Mouse (Mus musculus) forebrain, embryonic 13.5 days (tissue): Measurements from ENCODE around the gene Stard10. TPM values are rescaled to one million over a fixed set of nuclear protein-coding genes. Genes with fewer than 3 reads are reported as not detected.

Experiments used
- ATAC-seq: fragments of 200-750 bp; cut with Nextera tagmentation; 2 replicates; pipeline ENCODE4 v1.8.0; 2017
- H3K27ac ChIP-seq: fragments of 300-500 bp; sonication (generic); 2 replicates; pipeline ENCODE4 v1.5.1; 2015; ENCODE audit warnings: inconsistent platforms, mild to moderate bottlenecking, moderate library complexity
- H3K27me3 ChIP-seq: fragments of 300-500 bp; sonication (generic); 2 replicates; pipeline ENCODE4 v1.6.1; 2015; ENCODE audit warnings: mild to moderate bottlenecking, inconsistent platforms
- H3K36me3 ChIP-seq: fragments of 300-500 bp; sonication (generic); 2 replicates; pipeline ENCODE4 v1.6.1; 2015; ENCODE audit warnings: mild to moderate bottlenecking, inconsistent platforms; ENCODE audit not compliant: poor library complexity, severe bottlenecking
- H3K4me1 ChIP-seq: fragments of 300-500 bp; sonication (generic); 2 replicates; pipeline ENCODE4 v1.6.1; 2015; ENCODE audit warnings: inconsistent platforms
- H3K4me2 ChIP-seq: fragments of 300-500 bp; sonication (generic); 2 replicates; pipeline ENCODE4 v1.6.1; 2015; ENCODE audit warnings: inconsistent platforms, mild to moderate bottlenecking, moderate library complexity
- H3K4me3 ChIP-seq: fragments of 300-500 bp; sonication (generic); 2 replicates; pipeline ENCODE4 v1.5.1; 2015; ENCODE audit warnings: mild to moderate bottlenecking, inconsistent platforms
- H3K9ac ChIP-seq: fragments of 300-500 bp; sonication (generic); 2 replicates; pipeline ENCODE4 v1.6.1; 2015; ENCODE audit warnings: mild to moderate bottlenecking, inconsistent platforms
- H3K9me3 ChIP-seq: fragments of 300-500 bp; sonication (generic); replicated peaks from 2 replicates; pipeline ENCODE4 v1.6.1; 2016; ENCODE audit warnings: inconsistent platforms
- WGBS: fragments of 180-500 bp; shearing (Covaris S2); methylation state at CpG from one replicate; pipeline ENCODE4 v1.1.7; 2015; 5-methylcytosine and 5-hydroxymethylcytosine counted together
- polyA plus RNA-seq: library from polyadenylated mRNA; unstranded; fragments of >200 nt; fragmentation: Nextera tagmentation; extraction: Ambion mirVana; gene quantifications from 2 replicates; pipeline ENCODE4 v1.2.1, GENCODE M21; 2015

The Stard10 gene
- polyA plus RNA-seq, 1 experiment from 2014 or later: 4.4 TPM

GRCm38 (mm10) chr7:101324142-101324962, 7.5 kb downstream of the Stard10 start:
- Histone ChIP-seq H3K4me1 (peaks cover 18% of the 10 kb centered on the region), H3K9me3 (no peaks in the 10 kb centered on the region), H3K9ac (no peak overlapping the region), H3K4me2 (no peak overlapping the region), H3K27me3 (peaks cover 26% of the 10 kb centered on the region), H3K36me3 (no peaks in the 10 kb centered on the region), H3K27ac (no peak overlapping the region), H3K4me3 (no peak overlapping the region)
- no peak for ATAC-seq
- 67% methylated on average over 6 of the region's 6 CpGs for WGBS

DNA sequence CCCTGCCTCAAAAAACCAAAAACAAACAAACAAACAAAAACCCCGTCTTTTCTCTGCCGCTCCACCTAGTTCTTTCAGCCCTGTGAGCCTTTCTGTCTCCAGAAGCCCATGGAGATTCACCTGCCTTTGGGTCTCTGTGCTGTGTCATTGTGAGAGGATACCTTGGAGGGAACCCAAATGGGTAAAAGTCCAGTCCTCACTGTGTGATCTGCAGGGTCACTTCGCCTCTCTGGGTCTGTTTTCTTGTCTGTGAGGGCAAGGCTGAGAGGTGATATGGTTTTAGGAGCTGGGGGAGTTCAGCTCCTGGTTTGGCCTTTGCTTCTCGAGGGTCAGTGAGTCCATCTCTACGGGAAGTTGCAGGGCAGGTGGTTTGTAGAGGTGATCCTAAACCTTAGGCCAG, 9.1 kb downstream of the Stard10 start:
- H3K9ac ChIP-seq: no peak overlapping the region
- H3K9me3 ChIP-seq: no peaks in the 10 kb centered on the region
- H3K27me3 ChIP-seq: peaks cover 15% of the 10 kb centered on the region
- 87% methylated on average over 5 of the region's 5 CpGs for WGBS
- no peak overlapping the region for H3K4me3 ChIP-seq
- H3K4me2 ChIP-seq: no peak overlapping the region
- H3K36me3 ChIP-seq: no peaks in the 10 kb centered on the region
- no peak for ATAC-seq
- peaks cover 22% of the 10 kb centered on the region for H3K4me1 ChIP-seq
- no peak overlapping the region for H3K27ac ChIP-seq

GRCm38 (mm10) chr7:101327263-101327662, 10.4 kb downstream of the Stard10 start:
- Histone ChIP-seq H3K4me2 (no peak overlapping the region), H3K27me3 (peaks cover 4% of the 10 kb centered on the region), H3K4me3 (no peak overlapping the region), H3K9me3 (no peaks in the 10 kb centered on the region), H3K4me1 (peaks cover 16% of the 10 kb centered on the region), H3K9ac (no peak overlapping the region), H3K27ac (no peak overlapping the region), H3K36me3 (no peaks in the 10 kb centered on the region)
- 51% methylated on average over 5 of the region's 5 CpGs for WGBS
- ATAC-seq: no peak

DNA sequence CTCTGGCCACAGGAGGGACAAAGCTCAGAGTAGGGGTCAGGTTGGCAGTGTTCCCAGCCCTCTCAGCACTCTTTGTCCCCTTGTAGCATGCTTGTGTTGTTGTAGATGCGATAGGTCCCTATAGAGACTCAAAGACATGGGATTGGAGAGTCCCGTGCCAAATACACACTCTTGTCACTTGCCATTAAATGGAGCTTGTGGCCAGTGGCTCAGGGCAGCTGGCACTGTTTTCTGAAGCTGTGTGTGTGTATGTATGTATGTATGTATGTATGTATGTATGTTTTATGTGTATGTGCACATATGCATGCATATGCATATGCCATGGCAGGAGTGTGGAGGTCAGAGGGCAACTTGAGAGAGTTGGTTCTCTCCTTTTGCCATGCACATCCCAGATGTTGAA, 10.9 kb downstream of the Stard10 start:
- H3K4me3 ChIP-seq: no peak overlapping the region
- no peak overlapping the region for H3K9ac ChIP-seq
- no peaks in the 10 kb centered on the region; the same call in 1 of the 2 replicates for H3K27me3 ChIP-seq
- peaks cover 16% of the 10 kb centered on the region for H3K4me1 ChIP-seq
- ATAC-seq: no peak
- no peak overlapping the region for H3K27ac ChIP-seq
- WGBS: 79% methylated on average over 2 of the region's 2 CpGs
- no peaks in the 10 kb centered on the region for H3K9me3 ChIP-seq
- no peaks in the 10 kb centered on the region for H3K36me3 ChIP-seq
- H3K4me2 ChIP-seq: no peak overlapping the region

GRCm38 (mm10) chr7:101328621-101329158, 11.8 kb downstream of the Stard10 start:
- Histone ChIP-seq H3K9ac (peak overlapping the region; percentile 14; the same call in 1 of the 2 replicates), H3K4me1 (peaks cover 16% of the 10 kb centered on the region), H3K27ac (peak overlapping the region; percentile 62), H3K9me3 (no peaks in the 10 kb centered on the region), H3K4me3 (no peak overlapping the region), H3K36me3 (no peaks in the 10 kb centered on the region), H3K27me3 (no peaks in the 10 kb centered on the region; the same call in 1 of the 2 replicates), H3K4me2 (no peak overlapping the region)
- 54% methylated on average over 4 of the region's 4 CpGs for WGBS
- ATAC-seq: peak; percentile 78

- ATAC-seq: no peak
- H3K4me2 ChIP-seq: no peak overlapping the region
- H3K27ac ChIP-seq: peak overlapping the region; percentile 62; the same call in 1 of the 2 replicates
- H3K27me3 ChIP-seq: no peaks in the 10 kb centered on the region
- 61% methylated on average over 4 of the region's 4 CpGs for WGBS
- H3K36me3 ChIP-seq: no peaks in the 10 kb centered on the region
- H3K4me1 ChIP-seq: peaks cover 16% of the 10 kb centered on the region
- H3K9ac ChIP-seq: 0 out of 2 replicates have a peak overlapping the region, but pooled peaks have one; percentile 14
- H3K9me3 ChIP-seq: no peaks in the 10 kb centered on the region
- no peak overlapping the region for H3K4me3 ChIP-seq
These were observed 12.7 kb downstream of the Stard10 start for GRCm38 (mm10) chr7:101329606-101330005.

GRCm38 (mm10) chr7:101330074-101330840, 13.4 kb downstream of the Stard10 start:
- no peak overlapping the region for H3K4me3 ChIP-seq
- peaks cover 16% of the 10 kb centered on the region for H3K4me1 ChIP-seq
- H3K27me3 ChIP-seq: no peaks in the 10 kb centered on the region
- H3K27ac ChIP-seq: no peak overlapping the region
- ATAC-seq: no peak
- WGBS: 68% methylated on average over 10 of the region's 10 CpGs
- H3K4me2 ChIP-seq: no peak overlapping the region
- no peak overlapping the region for H3K9ac ChIP-seq
- H3K36me3 ChIP-seq: no peaks in the 10 kb centered on the region
- H3K9me3 ChIP-seq: no peaks in the 10 kb centered on the region

DNA sequence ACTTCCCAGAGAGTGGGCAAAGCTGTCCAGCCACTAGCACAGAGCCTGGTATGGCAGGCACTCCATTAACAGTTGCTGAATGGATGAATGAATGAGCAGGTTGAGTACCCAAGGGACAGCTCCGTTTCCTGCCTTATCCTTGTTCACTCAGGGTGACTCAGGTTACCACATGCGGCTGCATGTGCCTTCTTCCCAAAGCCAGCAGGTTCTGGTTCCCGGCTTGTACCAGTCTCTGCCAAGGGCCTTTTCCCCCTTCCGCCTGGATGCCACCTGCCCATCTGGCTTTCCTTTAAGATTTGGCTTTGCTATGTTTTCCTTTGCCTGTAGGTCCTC, 13.9 kb downstream of the Stard10 start:
- H3K27me3 ChIP-seq: no peaks in the 10 kb centered on the region
- no peak for ATAC-seq
- no peaks in the 10 kb centered on the region for H3K9me3 ChIP-seq
- no peaks in the 10 kb centered on the region for H3K36me3 ChIP-seq
- no peak overlapping the region for H3K4me2 ChIP-seq
- WGBS: 73% methylated on average over 4 of the region's 4 CpGs
- no peak overlapping the region for H3K9ac ChIP-seq
- no peak overlapping the region for H3K4me3 ChIP-seq
- peaks cover 16% of the 10 kb centered on the region for H3K4me1 ChIP-seq
- no peak overlapping the region for H3K27ac ChIP-seq

- peaks cover 16% of the 10 kb centered on the region for H3K4me1 ChIP-seq
- 89% methylated on average over 5 of the region's 5 CpGs for WGBS
- no peak overlapping the region for H3K27ac ChIP-seq
- H3K4me3 ChIP-seq: no peak overlapping the region
- no peaks in the 10 kb centered on the region for H3K36me3 ChIP-seq
- H3K9ac ChIP-seq: no peak overlapping the region
- H3K27me3 ChIP-seq: no peaks in the 10 kb centered on the region
- no peak overlapping the region for H3K4me2 ChIP-seq
- H3K9me3 ChIP-seq: no peaks in the 10 kb centered on the region
- no peak for ATAC-seq
These were observed 15.4 kb downstream of the Stard10 start for GRCm38 (mm10) chr7:101332045-101332831.

DNA sequence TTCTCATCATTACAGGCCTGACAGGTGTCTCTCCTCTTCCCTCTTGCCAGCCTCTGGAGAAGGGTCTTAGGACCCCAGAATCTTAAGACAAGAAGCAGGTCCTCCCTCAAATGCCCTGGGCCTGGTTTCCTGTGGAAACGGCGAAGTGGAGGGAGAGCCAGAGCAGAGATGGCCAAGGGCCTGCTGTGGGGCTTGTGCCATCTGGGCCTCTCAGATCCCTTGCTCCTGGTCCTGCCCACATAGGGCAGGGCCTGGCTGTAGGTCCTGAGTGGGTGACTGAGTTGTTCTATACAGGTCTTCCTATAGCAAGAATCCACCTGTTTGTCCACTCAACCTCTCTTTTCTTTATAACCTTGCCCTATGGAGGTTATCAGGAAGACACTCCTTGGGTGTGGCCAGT, 18.3 kb downstream of the Stard10 start:
- 93% methylated on average over 2 of the region's 2 CpGs for WGBS
- no peaks in the 10 kb centered on the region for H3K27me3 ChIP-seq

GRCm38 (mm10) chr7:101336686-101337085, 19.8 kb downstream of the Stard10 start:
- H3K4me3 ChIP-seq: no peak overlapping the region
- no peaks in the 10 kb centered on the region for H3K36me3 ChIP-seq
- no peak overlapping the region for H3K4me2 ChIP-seq
- ATAC-seq: no peak
- no peak overlapping the region for H3K27ac ChIP-seq
- H3K9me3 ChIP-seq: no peaks in the 10 kb centered on the region
- WGBS: 86% methylated on average over 3 of the region's 3 CpGs
- H3K9ac ChIP-seq: no peak overlapping the region
- H3K4me1 ChIP-seq: no peaks in the 10 kb centered on the region
- H3K27me3 ChIP-seq: no peaks in the 10 kb centered on the region

More for the DNA sequence above, 18.3 kb downstream of the Stard10 start:
- Histone ChIP-seq H3K9me3 (no peaks in the 10 kb centered on the region), H3K4me1 (no peaks in the 10 kb centered on the region), H3K27ac (no peak overlapping the region), H3K9ac (no peak overlapping the region), H3K4me3 (no peak overlapping the region), H3K4me2 (no peak overlapping the region), H3K36me3 (no peaks in the 10 kb centered on the region)
- ATAC-seq: no peak
